Mouse (Mus musculus) MEL (cell line): ENCODE measurements around the gene Grap.

ENCODE experiments used
- CTCF ChIP-seq, 3 experiments: IDR thresholded peaks in 2 of 3; conservative IDR thresholded peaks in 1 of 3; 2 replicates each; pipeline ENCODE4 v1.5.1; 2011 to 2012; ENCODE audit warnings: low read length in 3 of 3, low read depth in 2 of 3, mild to moderate bottlenecking in 2 of 3, improper control_type of control experiment in 1 of 3, inconsistent platforms in 1 of 3, mixed read lengths in 1 of 3, moderate library complexity in 1 of 3; ENCODE audit not compliant: control insufficient read depth in 1 of 3, insufficient read depth in 1 of 3, poor library complexity in 1 of 3, severe bottlenecking in 1 of 3
- E2F4 ChIP-seq: IDR thresholded peaks from 2 replicates; pipeline ENCODE4 v1.6.1; 2011; ENCODE audit warnings: low read depth, low read length, improper control_type of control experiment, borderline replicate concordance
- GATA1 ChIP-seq: IDR thresholded peaks from 2 replicates; pipeline ENCODE4 v1.6.1; 2011; ENCODE audit warnings: low read depth, low read length, improper control_type of control experiment
- POLR2A ChIP-seq, 2 experiments: IDR thresholded peaks; 2 replicates each; pipeline ENCODE4 v1.6.1; 2011 to 2012; ENCODE audit warnings: low read length in 2 of 2, mild to moderate bottlenecking in 2 of 2, control low read depth in 1 of 2, improper control_type of control experiment in 1 of 2, low read depth in 1 of 2, moderate library complexity in 1 of 2; ENCODE audit not compliant: control insufficient read depth in 1 of 2, insufficient read depth in 1 of 2, poor library complexity in 1 of 2
- POLR2AphosphoS2 ChIP-seq: IDR thresholded peaks from 2 replicates; pipeline ENCODE4 v1.6.1; 2011; ENCODE audit warnings: low read length, improper control_type of control experiment
- SMC3 ChIP-seq: IDR thresholded peaks from 2 replicates; pipeline ENCODE4 v1.6.1; 2011; ENCODE audit warnings: low read depth, low read length, improper control_type of control experiment

GRCm38 (mm10) chr11:61662189-61662588 is 9.1 kb downstream of the Grap start:
- TF ChIP-seq CTCF (IDR thresholded peaks at IDR 0.05 in 2 of 3, conservative IDR thresholded peaks at IDR 0.05 in 1 of 3; ENCODE audit: control insufficient read depth in 1 of 3, insufficient read depth in 1 of 3, low read depth in 2 of 3, low read length in 3 of 3, poor library complexity in 1 of 3, severe bottlenecking in 1 of 3), result no peak
- TF ChIP-seq GATA1, result no peak
- no peak for TF ChIP-seq E2F4
- no peak for TF ChIP-seq SMC3
- TF ChIP-seq POLR2AphosphoS2, result no peak
- no peak for TF ChIP-seq POLR2A (IDR thresholded peaks at IDR 0.05; ENCODE audit: control insufficient read depth in 1 of 2, insufficient read depth in 1 of 2, low read depth in 1 of 2, low read length in 2 of 2, poor library complexity in 1 of 2)
